Mouse (Mus musculus): ENCODE measurements at regions not wholly inside any gene's neighbourhood (a gene's known extent, or its start where the extent isn't known, plus 50 kb on each side); places are given as distances from the start of the nearest gene placed in this dataset.

DNA sequence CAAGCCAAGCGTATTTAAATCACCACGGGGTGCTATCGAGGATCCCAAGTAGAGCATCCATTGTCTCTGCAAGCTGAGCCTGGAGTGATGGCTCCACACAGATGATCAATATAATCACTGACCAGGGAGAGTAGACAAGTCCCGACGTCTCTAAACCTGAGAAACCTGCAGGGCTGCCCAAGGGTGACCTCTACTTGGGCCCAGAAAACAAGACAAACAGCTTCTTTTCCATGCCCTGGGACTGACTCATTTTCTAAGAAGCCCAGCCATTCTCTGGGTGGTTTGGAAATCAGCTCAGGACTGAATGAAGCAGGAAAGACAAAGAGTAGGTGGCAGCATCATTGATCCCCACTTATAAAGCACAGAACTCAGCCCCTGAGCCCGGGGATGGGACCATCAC lies 221.5 kb downstream of the 4933412E24Rik start:
- in situ Hi-C loops (cut with MboI, MseI), result loop anchor here (5.0 to 10.0 kb wide), 2 partner anchors 58 to 390 kb away; no protein-coding TSS in a partner anchor

DNA sequence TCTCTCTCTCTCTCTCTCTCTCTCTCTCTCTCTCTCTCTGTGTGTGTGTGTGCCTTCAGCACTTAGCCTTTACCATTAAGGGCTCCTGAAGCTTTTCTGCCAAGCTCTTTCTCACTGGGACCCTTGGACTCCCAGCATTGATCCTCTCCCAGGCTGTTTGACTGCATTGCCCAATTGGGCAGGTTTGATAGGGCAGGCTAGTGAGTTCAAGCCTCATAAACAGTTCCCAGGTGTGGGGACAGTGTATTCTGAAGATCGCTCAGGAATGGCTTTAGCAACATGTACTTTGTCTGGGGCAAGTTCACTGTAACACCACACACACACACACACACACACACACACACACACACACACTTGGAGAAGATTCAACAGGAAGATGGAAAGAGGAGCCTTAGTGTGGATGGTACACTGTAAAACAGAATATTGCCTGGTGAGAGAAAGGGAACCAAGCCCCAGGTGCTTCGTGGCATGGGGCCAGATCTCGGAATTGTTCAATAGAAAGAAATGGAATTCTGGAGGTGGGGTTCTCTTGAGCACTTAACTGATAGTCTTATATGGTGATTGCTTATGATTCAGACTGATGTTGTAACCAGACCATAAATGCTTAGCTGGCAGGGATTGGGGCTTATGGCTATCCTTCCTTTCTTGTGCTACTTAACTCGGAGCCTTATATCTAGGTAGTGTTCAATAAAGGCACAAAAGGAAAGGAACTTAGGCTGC lies 229.5 kb downstream of the 4933412E24Rik start:
- in situ Hi-C loops (cut with MboI, MseI), result no loop called here

DNA sequence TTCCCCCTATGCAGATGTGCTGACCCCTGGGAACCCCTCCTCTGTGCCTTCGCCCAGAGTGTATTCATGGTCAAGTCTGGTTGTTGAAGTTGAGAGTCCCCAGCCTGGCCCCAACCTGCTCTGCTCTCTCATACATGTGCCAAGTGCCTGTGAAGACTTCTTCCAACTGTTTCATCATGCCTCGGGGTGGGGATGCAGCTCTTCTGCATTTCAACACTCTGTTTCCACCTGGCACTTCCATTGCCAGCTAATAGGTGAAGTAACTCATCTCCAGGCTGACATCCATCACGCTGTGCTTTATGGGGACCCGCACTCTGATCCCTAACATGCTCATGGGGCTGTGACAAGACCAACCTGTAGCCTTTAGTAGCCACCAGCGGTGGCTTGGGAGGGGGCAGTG lies 230.4 kb downstream of the 4933412E24Rik start:
- in situ Hi-C loops (cut with MboI, MseI), result no loop called here

DNA sequence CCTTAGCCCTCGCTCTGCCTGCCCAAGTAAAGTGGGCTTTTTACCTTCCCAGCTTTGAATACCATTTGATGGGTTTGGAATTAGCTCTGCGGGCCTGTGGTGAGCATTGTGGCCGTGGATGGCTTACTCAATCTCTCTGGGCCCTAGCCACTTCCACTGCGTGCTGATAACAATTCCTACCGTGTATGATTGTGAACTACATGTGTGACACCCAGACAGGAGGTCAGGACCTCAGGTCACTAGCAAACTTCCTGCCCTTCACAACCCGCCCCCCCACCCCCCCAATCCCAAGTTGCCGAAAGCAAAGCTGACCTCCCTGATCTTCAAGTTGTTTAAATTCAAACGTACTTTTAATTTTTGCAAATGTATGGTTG lies 231.9 kb downstream of the 4933412E24Rik start:
- in situ Hi-C loops (cut with MboI, MseI), result no loop called here

DNA sequence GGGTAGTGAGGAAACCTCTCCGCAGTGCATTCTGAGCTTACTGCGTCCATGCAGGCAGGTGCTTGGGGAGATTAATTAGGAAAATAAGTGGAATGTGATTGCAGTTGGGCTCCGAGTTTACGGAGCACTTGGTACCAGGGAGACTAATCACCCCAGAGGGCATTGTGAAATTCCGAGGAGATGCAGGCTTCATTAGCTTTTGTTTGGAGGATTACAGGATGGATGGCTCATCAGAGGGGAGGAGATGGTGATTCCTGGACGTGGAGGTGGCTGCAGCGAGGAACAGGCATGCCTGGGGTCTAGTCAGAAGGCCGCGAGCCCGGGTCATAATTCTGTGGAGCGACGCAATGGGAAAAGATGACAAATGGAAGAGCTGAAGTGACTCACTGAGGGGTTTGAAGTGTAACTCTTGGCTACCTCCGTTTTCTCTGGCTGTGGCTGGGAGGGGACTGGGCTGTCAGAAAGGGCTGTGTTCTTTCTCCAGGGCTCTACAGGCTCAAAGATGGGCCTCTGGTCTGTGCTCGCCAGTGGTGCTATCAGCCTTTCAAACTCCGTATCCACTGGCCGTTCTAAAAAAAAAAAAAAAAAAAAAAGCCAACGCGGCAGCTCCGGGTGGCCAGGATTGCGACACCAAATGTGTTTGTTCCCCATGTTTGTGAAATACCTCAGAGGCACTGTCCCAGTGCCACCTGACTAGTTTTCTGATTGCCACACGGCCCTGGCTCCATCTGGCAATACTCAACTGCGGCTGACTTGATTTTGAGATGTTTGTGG lies 232.4 kb downstream of the 4933412E24Rik start:
- in situ Hi-C loops (cut with MboI, MseI), result no loop called here

DNA sequence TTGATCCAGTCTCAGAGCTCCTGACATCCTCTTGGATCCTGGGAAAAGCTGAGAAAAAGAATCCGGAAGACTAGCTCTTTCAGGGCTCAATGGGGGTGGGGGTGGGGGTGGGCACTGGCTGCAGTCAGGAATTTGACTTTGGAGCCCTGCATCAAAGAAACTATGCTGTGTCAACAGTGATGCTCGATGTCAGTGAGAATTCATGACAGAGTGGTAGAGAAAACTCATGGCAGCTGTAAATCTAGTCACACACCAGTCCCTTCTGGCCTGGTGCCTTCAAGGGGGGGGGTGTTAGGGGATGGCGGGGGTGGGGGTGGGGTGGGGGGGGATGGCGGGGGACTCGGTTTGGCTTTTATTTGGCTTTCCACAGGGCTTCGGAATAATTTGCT lies 233.0 kb downstream of the 4933412E24Rik start:
- in situ Hi-C loops (cut with MboI, MseI), result no loop called here

- in situ Hi-C loops (cut with MboI, MseI), result no loop called here
These were observed 235.9 kb downstream of the 4933412E24Rik start for GRCm38 (mm10) chr15:59780506-59780905.

DNA sequence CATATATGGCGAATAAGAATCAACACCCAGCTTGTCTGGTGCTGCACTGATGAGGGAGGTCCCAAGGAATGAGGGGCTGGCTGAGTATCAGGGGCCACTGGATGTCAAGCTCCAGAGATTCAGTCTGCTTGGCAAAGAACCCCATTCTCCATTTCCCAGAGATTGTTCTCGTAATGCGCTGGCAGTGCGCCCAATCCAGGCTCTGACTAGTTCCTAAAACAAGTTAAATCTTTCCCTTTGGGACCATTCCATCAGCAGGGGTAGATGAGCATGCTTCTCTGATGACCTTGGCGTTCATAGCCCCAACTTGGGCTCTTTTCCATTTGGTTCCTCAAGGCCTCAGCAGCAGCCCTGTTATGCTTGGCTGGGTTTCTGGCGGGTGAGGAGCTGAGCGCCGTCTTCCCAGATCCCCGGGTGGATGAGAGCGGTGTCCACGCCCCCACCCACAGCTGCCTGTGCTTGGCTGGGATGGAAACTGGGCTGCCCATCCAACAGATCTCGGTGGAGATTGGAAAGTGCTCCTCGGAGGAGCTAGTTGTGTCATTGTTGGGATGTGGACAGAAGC lies 239.0 kb downstream of the 4933412E24Rik start:
- in situ Hi-C loops (cut with MboI, MseI), result no loop called here

- in situ Hi-C loops (cut with MboI, MseI), result no loop called here
These were observed 240.6 kb downstream of the 4933412E24Rik start for GRCm38 (mm10) chr15:59775781-59776180.

- in situ Hi-C loops (cut with MboI, MseI), result no loop called here
These were observed 242.4 kb downstream of the 4933412E24Rik start for GRCm38 (mm10) chr15:59773983-59774382.

GRCm38 (mm10) chr15:59772595-59772994 lies 243.8 kb downstream of the 4933412E24Rik start:
- in situ Hi-C loops (cut with MboI, MseI), result no loop called here

DNA sequence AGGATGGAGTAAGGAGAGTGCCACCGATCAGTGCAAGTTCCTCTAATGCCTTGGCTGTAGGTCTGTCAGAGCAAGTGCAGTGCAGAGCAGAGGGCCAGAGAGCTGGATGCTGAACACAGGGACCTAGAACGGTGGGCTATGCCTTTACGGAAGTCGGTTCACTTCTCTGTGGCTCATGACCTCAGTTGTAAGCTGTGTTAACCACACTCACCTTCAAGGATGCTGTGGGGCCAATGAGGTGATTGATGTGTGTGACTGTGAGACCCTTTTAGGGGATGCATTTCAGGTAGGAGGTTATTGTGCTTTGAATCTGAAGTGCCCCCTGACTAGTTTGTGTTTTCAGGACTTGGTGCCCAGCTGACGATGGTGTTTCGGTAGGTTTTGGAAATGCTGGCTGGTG lies 254.4 kb downstream of the 4933412E24Rik start:
- in situ Hi-C loops (cut with MboI, MseI), result no loop called here

DNA sequence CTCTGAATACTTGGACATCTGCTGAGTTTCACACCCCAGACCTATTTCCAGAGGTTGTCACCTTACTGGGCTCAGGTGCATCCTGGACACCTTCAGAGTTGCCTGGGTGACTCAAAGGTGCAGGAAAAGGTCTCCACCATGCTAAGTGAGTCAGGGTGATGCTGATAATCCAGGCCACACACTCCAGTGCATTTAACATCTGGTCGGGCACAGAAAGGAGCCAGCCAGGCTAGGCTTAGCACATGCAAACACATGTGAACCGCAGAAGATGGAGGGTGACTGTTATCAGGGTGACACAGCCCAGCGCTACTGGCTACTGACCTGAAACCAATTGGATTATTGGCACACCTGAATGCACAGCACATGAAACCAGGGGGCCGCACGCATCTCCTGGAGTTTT lies 255.9 kb downstream of the 4933412E24Rik start:
- in situ Hi-C loops (cut with MboI, MseI), result no loop called here

DNA sequence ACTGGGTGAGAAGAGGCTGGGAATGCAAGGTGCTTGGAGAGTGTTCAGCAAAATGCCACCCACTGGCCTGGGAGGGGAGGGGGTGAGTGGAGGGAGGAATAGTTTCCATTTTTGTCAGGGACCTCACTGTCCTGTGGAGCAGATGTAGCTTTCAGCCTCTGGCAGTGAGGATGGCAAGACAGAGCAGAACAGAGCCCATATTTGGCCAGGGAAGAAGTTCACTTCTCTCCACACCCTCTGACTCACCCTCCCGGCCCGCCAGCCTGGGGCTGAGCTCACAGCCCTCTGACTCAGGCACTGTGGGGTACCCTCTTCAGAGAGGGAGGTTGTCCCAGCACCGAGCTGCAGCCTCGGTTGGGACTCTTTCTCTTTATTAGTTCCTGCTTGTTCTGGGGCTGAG lies 256.8 kb downstream of the 4933412E24Rik start:
- in situ Hi-C loops (cut with MboI, MseI), result no loop called here

DNA sequence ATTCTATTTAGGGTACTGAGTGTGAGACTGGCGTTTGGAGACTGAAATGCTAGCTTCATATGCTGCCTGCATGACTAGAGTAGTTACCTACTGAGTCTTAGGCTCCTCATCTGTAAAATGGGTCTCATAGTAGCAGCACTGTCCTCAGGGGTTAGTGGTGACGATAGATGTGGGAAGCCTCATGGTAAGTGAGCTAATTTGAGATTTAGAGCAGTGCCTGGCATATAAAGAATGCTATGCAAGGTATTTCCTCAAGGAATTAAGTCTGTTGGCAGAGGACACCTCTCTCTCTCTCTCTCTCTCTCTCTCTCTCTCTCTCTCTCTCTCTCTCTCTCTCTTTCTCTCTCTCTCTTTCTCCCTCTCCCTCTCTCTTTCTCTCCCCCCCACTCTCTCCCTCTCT lies 257.4 kb downstream of the 4933412E24Rik start:
- in situ Hi-C loops (cut with MboI, MseI), result no loop called here

- in situ Hi-C loops (cut with MboI, MseI), result no loop called here
These were observed 260.3 kb downstream of the 4933412E24Rik start for GRCm38 (mm10) chr15:59756141-59756540.

GRCm38 (mm10) chr15:59754906-59755305 lies 261.5 kb downstream of the 4933412E24Rik start:
- in situ Hi-C loops (cut with MboI, MseI), result no loop called here

- in situ Hi-C loops (cut with MboI, MseI), result no loop called here
These were observed 264.1 kb downstream of the 4933412E24Rik start for GRCm38 (mm10) chr15:59752277-59752676.

DNA sequence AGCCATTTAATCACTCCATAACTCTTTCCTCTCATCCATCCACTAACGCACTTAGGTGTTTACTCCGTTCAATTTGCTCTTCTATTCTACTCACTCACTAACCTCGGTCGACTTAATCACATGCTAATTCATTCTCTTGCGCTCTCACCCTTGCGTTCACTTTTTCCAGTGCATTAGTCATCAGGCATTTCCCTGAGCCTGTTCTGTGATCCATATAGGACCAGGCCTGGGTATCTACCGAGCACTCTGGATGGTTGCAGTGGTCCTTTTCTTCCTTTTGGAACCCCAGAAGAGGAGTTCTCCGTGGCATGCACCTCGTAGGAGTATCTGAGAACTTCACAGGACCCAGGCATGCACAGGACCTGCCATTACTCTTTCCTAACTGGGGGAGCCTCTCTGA lies 270.1 kb downstream of the 4933412E24Rik start:
- in situ Hi-C loops (cut with MboI, MseI), result loop anchor here (25.0 kb wide), 1 partner anchor 391 kb away; no protein-coding TSS in a partner anchor

DNA sequence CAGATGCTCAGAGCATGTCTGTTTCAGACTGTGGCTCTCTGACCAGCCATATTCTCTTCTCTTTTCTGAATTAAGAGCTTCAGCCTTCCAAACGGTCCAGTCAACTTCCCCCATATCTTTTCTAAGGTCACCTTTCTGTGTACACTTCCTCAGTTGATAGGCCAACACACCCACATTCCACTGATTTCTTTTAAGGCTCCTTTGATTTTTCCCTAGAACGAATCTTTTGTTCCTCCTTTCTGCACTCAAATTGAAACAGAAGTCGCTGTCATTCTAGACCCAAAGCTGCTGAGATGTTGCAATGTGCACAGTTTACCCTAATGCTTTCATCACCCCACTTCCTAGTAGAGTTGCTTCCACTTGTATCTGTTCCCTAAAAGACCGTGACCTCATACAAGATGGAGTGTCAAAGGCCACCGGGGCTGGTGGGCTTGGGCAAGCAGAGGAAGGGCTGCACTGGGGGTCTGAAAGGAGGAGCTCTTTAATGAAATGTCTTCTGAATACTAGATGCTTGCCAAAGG lies 271.9 kb downstream of the 4933412E24Rik start:
- in situ Hi-C loops (cut with MboI, MseI), result loop anchor here (25.0 kb wide), 1 partner anchor 393 kb away; no protein-coding TSS in a partner anchor

DNA sequence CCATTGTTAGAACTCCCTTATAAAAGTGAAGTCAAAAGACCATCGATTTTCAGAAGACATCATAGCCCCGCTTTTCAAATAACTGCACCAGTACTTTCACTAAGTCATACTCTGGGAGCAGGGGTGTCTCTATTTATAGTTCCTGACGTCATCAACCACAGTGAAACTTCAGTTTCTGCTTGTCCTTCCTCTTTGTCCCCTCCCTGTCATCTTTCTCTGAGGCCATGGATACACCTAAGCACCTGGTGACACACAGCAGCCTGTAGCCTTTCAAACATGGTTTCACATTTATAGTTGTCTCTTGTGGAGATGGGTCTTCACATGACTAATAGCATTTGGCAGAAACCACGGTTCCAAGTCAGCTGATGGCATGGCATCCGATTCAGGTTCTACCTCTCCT lies 277.2 kb downstream of the 4933412E24Rik start:
- in situ Hi-C loops (cut with MboI, MseI), result loop anchor here (5.0 to 25.0 kb wide), 3 partner anchors 58 to 398 kb away; no protein-coding TSS in a partner anchor

GRCm38 (mm10) chr15:59737247-59737646 lies 279.2 kb downstream of the 4933412E24Rik start:
- in situ Hi-C loops (cut with MboI, MseI), result loop anchor here (5.0 to 25.0 kb wide), 3 partner anchors 60 to 400 kb away; no protein-coding TSS in a partner anchor
